Mouse (Mus musculus): ENCODE measurements at regions not wholly inside any gene's neighbourhood (a gene's known extent, or its start where the extent isn't known, plus 50 kb on each side); places are given as distances from the start of the nearest gene placed in this dataset.

DNA sequence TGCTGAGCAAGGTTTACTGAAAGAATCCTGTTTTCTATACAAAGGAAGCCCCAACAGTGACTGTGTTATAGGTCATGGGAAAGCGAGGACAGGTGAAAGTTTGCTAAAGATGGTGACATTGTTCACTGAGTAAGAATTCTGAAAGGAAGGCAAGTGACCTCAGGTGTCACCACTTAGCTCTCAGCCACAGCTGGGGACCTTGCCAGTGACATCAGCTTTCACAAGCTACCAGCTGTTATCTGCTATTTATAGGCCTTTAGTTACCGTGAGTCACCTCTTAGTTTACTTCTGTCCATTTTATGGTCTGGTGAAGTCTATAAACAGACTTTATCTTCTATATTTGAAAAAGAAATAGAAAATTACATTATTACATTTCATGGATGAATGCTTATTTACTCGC, 65.4 kb upstream of the Mtpn start:
- no peak for DNase-seq (ENCODE audit: low read depth, low spot score)

DNA sequence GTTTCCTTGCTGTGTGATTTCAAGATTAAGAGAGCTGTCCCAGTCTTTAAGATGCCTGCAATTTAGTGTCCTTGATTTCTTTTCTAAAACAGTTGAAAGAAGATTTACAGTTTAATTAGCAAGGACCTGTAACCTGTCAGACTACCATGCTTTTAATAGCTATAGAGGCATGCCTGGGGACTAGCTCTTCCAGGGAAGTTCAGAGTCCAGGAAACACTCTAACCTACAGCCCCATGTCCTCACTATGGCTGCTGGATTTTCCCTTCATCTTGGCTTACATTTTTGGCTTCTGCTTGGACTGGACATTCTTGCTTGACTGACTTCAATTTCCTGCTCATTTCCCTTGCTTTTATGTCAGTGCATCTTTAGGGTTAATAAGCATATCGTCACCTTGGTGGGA, 61.7 kb upstream of the Mtpn start:
- no peak for DNase-seq (ENCODE audit: low read depth, low spot score)

DNA sequence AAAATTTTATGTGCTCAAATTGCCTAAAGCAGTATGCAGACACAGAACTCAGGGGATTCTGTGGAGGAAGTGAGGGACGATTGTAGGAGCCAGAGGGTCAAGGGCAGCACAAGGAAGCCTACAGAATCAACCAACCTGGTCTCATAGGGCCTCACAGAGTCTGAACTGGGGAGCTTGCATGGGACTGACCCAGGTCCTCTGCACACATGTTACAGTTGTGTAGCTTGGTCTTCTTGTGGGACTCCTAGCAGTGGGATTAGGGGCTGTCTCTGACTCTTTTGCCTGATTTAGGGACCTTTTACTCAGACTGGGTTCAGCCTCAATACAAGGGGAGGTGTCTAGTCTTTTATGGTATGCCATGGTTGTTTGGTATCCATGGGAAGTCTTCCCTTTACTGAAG, 60.2 kb upstream of the Mtpn start:
- no peak for DNase-seq (ENCODE audit: low read depth, low spot score)

DNA sequence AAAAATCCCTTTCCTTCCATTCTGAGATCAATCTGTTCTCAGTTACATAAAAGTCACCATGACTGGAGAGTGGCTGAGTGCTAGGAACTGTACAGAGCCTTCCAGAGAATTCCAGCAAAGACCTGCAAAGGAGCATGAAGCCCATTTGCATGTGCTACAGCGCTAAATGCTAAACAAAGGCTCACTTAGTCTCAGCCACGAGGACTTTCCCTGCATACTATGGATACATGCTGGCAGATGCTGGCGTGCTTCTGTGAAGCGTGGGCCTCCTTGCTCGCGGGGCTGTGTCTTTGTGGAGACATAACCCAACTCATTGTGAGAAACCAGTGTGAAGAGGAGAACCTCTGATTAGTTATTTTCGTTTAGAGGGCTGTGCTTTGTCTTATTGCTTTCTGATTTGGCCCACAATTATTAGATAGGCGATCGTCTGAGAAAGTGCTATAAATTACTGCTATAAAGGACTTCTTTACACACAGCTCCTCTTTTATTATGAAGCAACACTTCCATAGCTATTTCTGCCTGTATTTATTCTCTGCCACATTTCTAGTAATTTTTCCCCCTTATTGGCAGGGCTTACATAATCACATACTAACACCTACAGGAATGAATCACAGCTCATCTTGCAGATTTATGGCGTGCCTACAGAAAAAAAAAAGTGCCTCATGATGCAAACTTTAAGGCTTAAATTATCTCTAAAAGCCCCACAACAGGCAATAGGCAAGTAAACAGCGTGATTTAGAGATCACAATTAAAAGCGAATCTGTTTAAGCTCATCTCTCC, 58.9 kb upstream of the Mtpn start:
- DNase-seq (ENCODE audit: low read depth, low spot score) = no peak

DNA sequence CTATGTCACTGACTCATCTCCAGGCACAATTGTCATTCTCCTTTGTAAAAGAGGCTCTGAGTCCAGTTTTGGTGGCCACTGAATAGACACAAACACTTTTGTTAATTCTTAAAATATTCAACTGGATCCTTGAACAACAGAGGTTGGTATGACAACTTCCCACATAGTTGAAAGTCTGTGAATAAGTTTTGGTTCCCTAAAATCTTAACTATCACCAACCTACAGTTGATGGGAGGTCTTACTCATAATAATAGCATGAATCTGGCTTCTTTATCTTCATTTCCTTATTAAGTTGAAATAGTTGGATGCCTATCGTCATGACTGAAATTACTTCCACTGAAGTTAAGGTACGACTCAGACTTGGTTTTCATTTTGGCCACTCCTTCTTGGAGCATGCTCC, 55.3 kb upstream of the Mtpn start:
- no peak for DNase-seq (ENCODE audit: low read depth, low spot score)

DNA sequence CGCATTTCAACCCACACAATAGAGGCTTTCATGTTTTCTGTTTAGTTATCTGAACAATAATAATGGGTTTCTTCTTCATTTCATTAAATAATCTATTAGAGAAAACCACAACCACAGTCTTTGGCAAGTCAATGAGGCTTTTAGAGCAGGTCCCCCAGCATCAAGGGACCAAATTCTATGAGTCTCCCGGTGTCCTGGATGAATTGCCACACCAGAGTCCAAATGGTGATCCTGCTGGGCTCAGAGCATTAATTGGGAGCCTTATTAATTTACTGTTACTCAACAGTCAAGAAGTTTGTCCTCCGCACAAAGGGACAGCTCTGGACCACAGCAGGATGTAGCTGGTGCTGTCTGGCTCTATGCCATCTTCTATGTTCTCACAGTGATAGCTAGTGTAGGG, 52.5 kb upstream of the Mtpn start:
- DNase-seq (ENCODE audit: low read depth, low spot score) = no peak
